Mouse (Mus musculus): Measurements from ENCODE around the gene Ang2. TPM values are rescaled to one million over a fixed set of nuclear protein-coding genes. Genes with fewer than 3 reads are reported as not detected.

The Ang2 gene
- polyA plus RNA-seq (2012; ENCODE audit: low replicate concordance): not detected in 2 replicates

GRCm38 (mm10) chr14:51199098-51200023, at the start of gene Ang2:
Ang2 (minus strand) TSS chr14:51199148.

GRCm38 (mm10) chr14:51203115-51203514, 4.2 kb upstream of the Ang2 start, which contains the start of gene Ear14:
Ear14 (plus strand) TSS chr14:51203391.

GRCm38 (mm10) chr14:51161976-51162375, 37.0 kb downstream of the Ang2 start, which contains the start of gene Rnase2b:
Rnase2b (plus strand) TSS chr14:51162260.

GRCm38 (mm10) chr14:51146685-51147084, 52.3 kb downstream of the Ang2 start, which contains the start of gene Rnase1:
Rnase1 (minus strand) TSS chr14:51146785.

Other genes starting within 250 kb of the Ang2 start
- gene Pnp2, start 243.2 kb downstream of the Ang2 start, polyA plus RNA-seq (2012; ENCODE audit: low replicate concordance): not detected in 2 replicates
- not detected in 2 replicates for gene Rnase10, start 191.4 kb downstream of the Ang2 start, polyA plus RNA-seq (2012; ENCODE audit: low replicate concordance)
- gene Rnase9, start 157.3 kb downstream of the Ang2 start, polyA plus RNA-seq (2012; ENCODE audit: low replicate concordance): not detected in 2 replicates
- not detected in 2 replicates for gene Rnase11, start 149.0 kb downstream of the Ang2 start, polyA plus RNA-seq (2012; ENCODE audit: low replicate concordance)
- gene Rnase12, start 141.5 kb downstream of the Ang2 start, polyA plus RNA-seq (2012; ENCODE audit: low replicate concordance): not detected in 2 replicates
- not detected in 2 replicates for gene Olfr750, start 124.7 kb downstream of the Ang2 start, polyA plus RNA-seq (2012; ENCODE audit: low replicate concordance)
- gene Rnase4, start 108.1 kb downstream of the Ang2 start, polyA plus RNA-seq (2012; ENCODE audit: low replicate concordance): 0.40 TPM in 1 of 2 replicates, not detected in the other
- gene Ang, start 108.0 kb downstream of the Ang2 start, polyA plus RNA-seq (2012; ENCODE audit: low replicate concordance): not detected in 2 replicates
- not detected in 2 replicates for gene Eddm3b, start 84.7 kb downstream of the Ang2 start, polyA plus RNA-seq (2012; ENCODE audit: low replicate concordance)
- gene Rnase6, start 75.2 kb downstream of the Ang2 start, polyA plus RNA-seq (2012; ENCODE audit: low replicate concordance): 0.55 and 2.7 TPM in 2 replicates
- gene Rnase1, start 52.4 kb downstream of the Ang2 start, polyA plus RNA-seq (2012; ENCODE audit: low replicate concordance): not detected in 2 replicates
- gene Rnase2b, start 36.9 kb downstream of the Ang2 start, polyA plus RNA-seq (2012; ENCODE audit: low replicate concordance): not detected in 2 replicates
- gene Ear14, start 4.2 kb upstream of the Ang2 start, polyA plus RNA-seq (2012; ENCODE audit: low replicate concordance): not detected in 2 replicates
- gene Rnase2a, start 57.0 kb upstream of the Ang2 start, polyA plus RNA-seq (2012; ENCODE audit: low replicate concordance): not detected in 2 replicates
- gene Gm7247, start 162.6 kb upstream of the Ang2 start, polyA plus RNA-seq (2012; ENCODE audit: low replicate concordance): not detected in 2 replicates
- not detected in 2 replicates for gene Vmn2r88, start 211.7 kb upstream of the Ang2 start, polyA plus RNA-seq (2012; ENCODE audit: low replicate concordance)